Mouse (Mus musculus): ENCODE measurements around the gene Ankrd34a.

DNA sequence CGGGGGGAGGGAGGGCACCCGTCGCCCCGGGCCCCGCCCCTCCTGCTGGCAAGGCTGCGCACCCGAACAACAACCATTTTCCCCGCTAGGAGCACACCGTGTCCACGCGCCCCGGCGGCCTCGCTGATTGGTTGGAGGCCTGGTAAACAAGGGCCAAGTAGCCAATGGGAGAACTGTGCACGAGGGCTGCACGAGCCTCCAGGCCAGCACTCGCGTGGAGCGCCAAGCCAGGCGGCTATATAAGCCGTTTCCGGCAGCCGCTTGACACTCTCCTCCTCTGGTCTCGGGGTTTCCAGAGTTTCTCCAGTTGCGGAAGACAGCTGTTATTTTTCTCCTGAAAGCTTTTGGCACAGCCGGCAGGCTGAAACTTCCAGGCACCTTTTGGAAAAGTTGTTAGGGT, 38.7 kb upstream of the Ankrd34a start, which contains the start of gene Txnip:
- TF ChIP-seq POLR2A (IDR thresholded peaks at IDR 0.05; ENCODE audit: low read depth, low read length) (peak; percentile 98), CTCF (conservative IDR thresholded peaks at IDR 0.05; ENCODE audit: insufficient read depth, insufficient read length, low read depth, low read length) (peak; percentile 39; the same call in 1 of the 2 replicates)
